Mouse (Mus musculus) gastrocnemius, postnatal 10 days (tissue): ENCODE measurements around the gene Ccl3. TPM values are rescaled to one million over a fixed set of nuclear protein-coding genes. Genes with fewer than 3 reads are reported as not detected.

ENCODE experiments used
- DNase-seq: peaks from one replicate; pipeline ENCODE4 v3.0.0; 2021; ENCODE audit warnings: mixed read lengths
- long read RNA-seq, 2 experiments: library from polyadenylated mRNA; stranded (forward); transcript quantifications; one replicate each; pipeline ENCODE4 v2.0.0; 2021
- total RNA-seq, 2 experiments: library from RNA; stranded (reverse); gene quantifications; 2 replicates each; pipeline ENCODE4 v1.2.3; 2021

The Ccl3 gene
- total RNA-seq = not detected
- long read RNA-seq, experiment 1 = 0 reads
- long read RNA-seq, experiment 2 = 0 reads

GRCm38 (mm10) chr11:83649305-83649841 is at the start of gene Ccl3:
TSS of gene Ccl3 (minus strand) at chr11:83649355.
- DNase-seq = no peak

DNA sequence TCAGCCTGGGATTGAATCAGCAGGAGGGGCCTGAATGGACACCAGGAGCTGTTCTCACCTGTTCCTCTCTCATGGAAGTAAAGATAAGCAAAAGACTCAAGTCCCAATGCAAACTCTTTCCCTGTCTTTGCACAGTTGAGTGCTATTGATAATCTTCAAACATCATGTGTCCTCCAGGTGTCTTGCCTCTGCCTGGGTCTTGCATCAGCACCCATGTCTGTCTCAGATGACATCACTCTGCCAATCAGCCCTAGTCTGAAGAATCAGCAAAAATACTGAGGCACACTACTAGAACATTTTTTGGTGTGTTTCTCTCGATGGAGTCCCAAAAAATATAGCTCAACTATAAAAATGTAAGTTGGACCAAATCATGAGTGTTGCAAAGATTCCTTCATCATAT is 42.9 kb upstream of the Ccl3 start:
- DNase-seq = no peak

- DNase-seq = no peak
Measured at GRCm38 (mm10) chr11:83689918-83690317, 40.8 kb upstream of the Ccl3 start.

- DNase-seq = no peak
Measured at GRCm38 (mm10) chr11:83675665-83676064, 26.5 kb upstream of the Ccl3 start.

DNA sequence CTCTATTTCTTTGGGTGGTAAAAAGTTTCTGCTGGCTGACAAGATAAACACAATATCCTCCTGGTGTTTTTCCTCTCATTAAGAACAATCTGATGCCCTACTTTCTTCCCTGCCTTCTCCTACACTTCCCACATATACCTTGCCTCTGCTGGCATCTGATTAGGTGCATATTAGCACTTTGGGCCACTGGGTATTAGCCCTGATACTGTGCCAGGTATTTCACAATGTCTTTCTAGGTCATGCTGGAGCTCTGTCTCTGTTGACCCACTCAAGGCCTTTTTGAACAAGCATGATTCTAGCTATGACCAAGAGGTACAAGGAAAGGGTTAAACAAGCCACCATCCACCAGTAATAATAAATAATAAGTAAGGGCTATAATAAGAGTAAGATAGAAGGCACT is 22.6 kb upstream of the Ccl3 start:
- no peak for DNase-seq

GRCm38 (mm10) chr11:83663532-83663931 is 14.4 kb upstream of the Ccl3 start:
- no peak for DNase-seq

DNA sequence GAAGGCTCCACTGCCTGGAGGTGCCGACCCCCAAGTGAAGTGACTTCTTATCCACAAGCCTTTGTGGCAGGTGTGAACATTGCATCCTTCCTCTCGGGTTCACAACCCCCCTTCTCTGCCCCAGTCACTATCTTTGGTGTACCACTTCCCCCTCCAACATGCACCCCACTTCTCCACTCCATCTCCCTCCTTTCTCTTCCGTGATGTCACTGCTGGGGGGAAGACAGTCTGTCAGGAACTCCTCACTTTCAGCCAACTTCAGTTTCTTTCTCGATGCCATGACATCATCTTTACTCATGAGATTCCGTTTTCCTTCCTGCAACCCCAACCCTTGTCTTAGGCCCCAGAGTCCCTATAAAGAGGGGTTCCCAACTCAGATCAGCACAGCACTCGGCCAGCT is 13.0 kb upstream of the Ccl3 start, which contains the start of gene Ccl4:
Gene Ccl4, plus strand, starts transcription at position 381 of the 400 bp plus-strand sequence.
- DNase-seq = no peak

DNA sequence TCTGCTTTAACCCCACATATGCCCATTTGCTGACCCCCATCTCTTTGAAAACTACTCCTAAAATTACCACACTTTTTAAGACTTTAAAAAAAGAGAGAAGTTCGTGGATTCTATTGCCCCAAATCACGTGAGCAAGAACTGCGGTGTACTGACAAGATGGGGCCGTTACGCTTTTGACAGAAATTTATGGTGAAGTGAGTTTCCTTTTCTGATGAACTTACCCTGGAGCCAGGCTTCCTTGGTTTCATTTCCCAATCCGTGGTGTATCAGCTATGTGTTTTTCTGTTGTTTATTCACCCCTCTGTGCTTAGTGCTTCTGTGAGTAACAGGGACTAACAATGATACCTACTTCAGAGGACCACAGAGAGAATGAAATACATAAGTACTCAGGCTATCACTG is 9.6 kb upstream of the Ccl3 start:
- no peak for DNase-seq

DNA sequence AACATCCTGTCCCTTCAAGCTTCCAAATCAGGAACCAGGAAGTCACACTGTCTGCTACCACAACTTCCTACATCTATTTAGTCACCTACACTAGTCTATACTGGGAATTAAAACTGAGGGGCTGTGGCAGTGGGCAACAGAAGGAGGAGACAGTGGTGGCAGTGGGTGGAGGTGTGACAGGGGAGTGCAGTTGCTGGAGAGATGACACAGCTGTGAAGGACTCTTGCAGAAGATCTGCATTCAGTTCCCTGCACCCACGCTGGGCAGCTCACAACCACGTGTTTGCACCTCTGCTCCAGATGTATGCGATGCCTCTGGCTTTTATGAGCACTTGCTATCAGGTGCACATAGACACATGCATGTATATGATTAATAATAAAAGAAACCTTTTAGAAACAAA is 8.4 kb upstream of the Ccl3 start:
- no peak for DNase-seq

- no peak for DNase-seq
Measured at GRCm38 (mm10) chr11:83654606-83655005, 5.5 kb upstream of the Ccl3 start.

GRCm38 (mm10) chr11:83646356-83647149 is 2.6 kb downstream of the Ccl3 start:
- no peak for DNase-seq

GRCm38 (mm10) chr11:83645521-83645920 is 3.6 kb downstream of the Ccl3 start, which contains the start of gene Rpl9-ps1:
TSS of gene Rpl9-ps1 (minus strand) at chr11:83645621.
- no peak for DNase-seq

DNA sequence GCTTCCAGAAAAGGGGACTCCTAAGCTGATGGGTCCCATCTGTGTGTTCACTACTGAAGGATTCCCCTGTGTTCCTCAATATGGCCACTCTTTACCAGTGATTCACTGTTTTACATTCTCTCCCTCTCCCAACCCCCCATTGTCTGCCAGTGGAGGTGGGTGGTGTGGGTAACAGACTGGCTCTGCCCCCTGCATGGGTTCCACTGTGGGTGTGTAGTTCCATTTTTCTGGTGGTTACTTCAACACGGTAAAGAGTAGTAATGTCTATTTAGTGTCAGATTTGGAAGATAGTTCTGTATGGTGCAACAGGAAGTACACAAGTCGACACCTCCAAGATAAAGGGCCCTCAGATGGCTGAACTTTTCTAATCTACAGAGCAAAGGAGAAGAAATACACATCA is 7.9 kb downstream of the Ccl3 start:
- no peak for DNase-seq

DNA sequence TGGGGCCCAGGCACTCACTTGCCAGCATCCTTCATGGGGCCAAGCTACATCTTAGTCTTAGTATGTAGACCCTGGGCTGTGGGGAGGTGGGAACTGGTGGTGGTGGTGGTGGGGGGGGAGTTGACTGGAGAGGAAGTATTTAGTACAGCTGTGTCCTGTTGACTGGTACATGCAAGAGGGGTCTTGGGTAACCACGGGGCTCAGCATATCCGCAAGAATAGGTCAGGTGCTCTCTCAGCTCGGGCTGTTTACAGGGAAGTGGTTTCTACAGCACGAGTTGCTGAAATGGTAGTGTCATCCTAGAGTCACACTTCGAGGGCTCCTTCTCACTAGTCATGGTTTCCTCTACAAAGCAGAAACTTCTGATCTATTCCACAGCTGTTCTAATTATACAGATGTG is 9.0 kb downstream of the Ccl3 start:
- DNase-seq = no peak

DNA sequence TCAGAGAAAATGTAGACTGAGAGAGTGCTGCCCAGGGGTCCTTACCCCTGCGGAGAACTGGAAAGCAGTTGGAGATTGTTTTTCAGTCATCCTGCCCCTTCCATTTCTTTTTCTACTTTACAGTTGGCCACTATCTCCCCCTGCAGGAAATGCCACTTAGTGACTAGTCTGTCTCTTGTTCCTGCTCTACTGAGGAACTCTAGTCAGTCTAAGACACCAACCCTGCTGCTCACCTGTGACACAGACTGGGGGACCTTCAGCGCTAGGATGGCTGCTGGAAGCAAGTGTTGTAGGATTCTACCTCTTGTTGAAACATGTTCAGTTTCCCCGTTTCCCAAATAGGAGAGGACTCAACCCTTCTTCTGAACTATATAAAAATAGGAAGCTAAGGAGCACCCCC is 9.6 kb downstream of the Ccl3 start:
- DNase-seq = no peak

GRCm38 (mm10) chr11:83638934-83639333 is 10.2 kb downstream of the Ccl3 start:
- DNase-seq = no peak

DNA sequence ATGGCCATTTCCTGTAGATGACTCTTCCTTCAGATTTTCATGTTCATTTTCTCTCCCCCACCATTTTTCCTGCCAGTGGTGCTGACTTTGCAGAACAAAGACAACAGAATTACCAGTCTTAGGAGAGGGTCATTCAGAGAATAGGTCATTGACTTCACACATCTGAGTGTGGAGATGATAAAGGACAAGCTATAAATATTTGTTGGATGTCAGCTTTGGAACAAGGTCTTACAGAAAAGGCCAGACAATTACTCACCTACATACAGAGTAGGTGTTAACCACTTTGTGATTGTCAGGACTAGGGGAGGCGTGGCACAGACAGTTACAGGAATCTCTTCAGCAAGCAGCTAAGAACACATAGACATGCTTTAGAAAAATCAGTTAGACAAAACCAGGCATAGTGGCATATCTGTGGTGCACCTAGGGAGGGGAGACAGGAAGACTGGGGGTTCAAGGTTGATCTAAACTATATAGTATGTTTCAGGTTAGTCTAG is 12.4 kb downstream of the Ccl3 start:
- no peak for DNase-seq

DNA sequence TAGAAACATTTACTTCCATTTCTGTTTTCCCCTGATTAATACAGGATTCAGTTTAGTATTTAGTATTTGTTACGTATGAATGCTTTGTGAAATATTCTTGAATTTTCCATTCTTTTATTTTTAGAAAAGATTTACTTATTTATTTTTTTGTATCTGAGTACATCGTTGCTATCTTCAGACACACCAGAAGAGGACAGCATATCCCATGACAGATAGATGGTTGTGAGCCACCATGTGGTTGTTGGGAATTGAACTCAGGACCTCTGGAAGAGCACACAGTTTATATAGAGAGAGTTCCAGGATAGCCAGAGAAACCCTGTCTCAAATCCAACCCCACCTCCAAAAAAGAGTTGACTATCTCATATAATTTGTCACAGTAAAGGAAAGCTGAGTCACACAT is 14.3 kb downstream of the Ccl3 start:
- no peak for DNase-seq

- no peak for DNase-seq
Measured at GRCm38 (mm10) chr11:83634425-83634824, 14.7 kb downstream of the Ccl3 start.

GRCm38 (mm10) chr11:83632744-83633143 is 16.4 kb downstream of the Ccl3 start:
- DNase-seq = no peak

DNA sequence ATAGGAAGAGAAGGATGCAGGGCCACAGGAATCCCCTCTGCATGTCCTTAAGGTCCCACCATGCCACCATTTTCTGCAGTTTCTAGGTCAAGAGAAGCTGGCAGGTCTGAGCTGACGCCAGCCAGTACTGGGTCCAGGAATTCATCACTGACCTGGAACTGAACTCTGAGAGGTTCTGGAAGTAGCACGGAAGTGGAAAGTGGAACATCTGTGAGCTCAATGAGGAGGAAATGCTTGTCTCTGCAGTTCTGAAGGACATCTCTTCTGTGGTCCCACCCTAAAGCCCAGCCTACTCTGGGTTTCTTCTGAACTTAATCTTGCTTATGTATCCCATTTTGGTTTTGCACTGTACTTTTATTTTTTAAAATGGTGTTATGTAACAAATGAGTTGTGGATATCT is 18.1 kb downstream of the Ccl3 start:
- DNase-seq = no peak

- no peak for DNase-seq
Measured at GRCm38 (mm10) chr11:83630630-83631029, 18.5 kb downstream of the Ccl3 start.

- no peak for DNase-seq
Measured at GRCm38 (mm10) chr11:83628808-83629207, 20.3 kb downstream of the Ccl3 start.

DNA sequence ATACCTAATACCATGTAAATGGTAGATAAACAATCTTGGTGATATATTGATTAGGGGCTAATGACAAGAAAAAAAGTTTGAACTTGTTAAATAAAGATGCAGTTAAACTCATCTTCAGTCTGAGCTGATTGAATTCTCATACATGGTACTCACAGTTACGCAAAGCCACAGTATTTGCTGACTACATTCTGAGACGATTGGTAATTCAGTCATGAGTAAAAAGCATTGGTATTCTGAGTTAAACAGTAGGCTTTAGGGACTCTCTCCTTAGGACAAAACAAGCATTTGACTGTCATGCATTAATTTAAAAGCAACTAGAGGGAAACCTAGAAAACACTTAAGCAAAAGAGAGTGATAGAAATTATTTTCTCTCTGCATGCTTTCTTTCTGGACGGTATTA is 25.6 kb downstream of the Ccl3 start:
- no peak for DNase-seq
